Mouse (Mus musculus): ENCODE measurements at regions not wholly inside any gene's neighbourhood (a gene's known extent, or its start where the extent isn't known, plus 50 kb on each side); places are given as distances from the start of the nearest gene placed in this dataset.
"Not testable (repeated sequence)": the region's sequence is repeated elsewhere in the genome, so short reads cannot be mapped to it uniquely, and the experiment has no call there.

DNA sequence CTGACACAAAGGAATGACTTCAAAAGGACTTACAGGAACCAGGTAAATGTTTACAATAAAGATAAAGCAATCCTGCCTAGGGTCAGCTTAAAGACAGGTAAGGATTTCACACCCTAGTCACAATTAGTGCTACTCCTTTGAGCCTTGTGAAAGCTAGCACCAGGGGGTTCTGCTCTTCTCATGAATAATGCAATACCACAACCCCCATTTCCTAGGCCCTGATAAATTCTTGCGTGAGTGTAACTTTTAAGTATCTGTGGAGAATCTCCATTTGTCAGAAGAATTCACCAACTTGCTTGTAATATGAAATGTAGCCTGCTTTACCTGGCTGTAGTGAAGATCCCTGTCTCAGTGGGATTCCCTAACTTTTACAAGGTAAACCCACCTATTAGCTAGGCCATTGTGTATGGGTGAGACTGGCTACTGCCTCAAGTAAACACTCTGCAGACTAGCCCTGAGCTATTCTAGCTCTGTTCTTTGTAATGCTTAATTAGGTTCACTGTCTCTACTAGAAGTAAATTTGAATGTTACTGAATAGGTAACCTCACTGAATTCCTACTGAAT, 576.3 kb upstream of the Akr1e1 start:
- in situ Hi-C loops (cut with MboI; ENCODE audit: low pct_unique_long_range_greater_than_20kb in 1 of 2, low sequenced_read_pairs in 2 of 2, unreplicated experiment in 1 of 2) = not testable (repeated sequence)

- in situ Hi-C loops (cut with MboI; ENCODE audit: low pct_unique_long_range_greater_than_20kb in 1 of 2, low sequenced_read_pairs in 2 of 2, unreplicated experiment in 1 of 2) = no loop called here
Observed at GRCm38 (mm10) chr13:5202736-5203135, 593.8 kb upstream of the Akr1e1 start.

- in situ Hi-C loops (cut with MboI; ENCODE audit: low pct_unique_long_range_greater_than_20kb in 1 of 2, low sequenced_read_pairs in 2 of 2, unreplicated experiment in 1 of 2) = no loop called here
Observed at GRCm38 (mm10) chr13:5204143-5204542, 595.2 kb upstream of the Akr1e1 start.

- in situ Hi-C loops (cut with MboI; ENCODE audit: low pct_unique_long_range_greater_than_20kb in 1 of 2, low sequenced_read_pairs in 2 of 2, unreplicated experiment in 1 of 2) = no loop called here
Observed at GRCm38 (mm10) chr13:5211659-5212058, 602.7 kb upstream of the Akr1e1 start.

- in situ Hi-C loops (cut with MboI; ENCODE audit: low pct_unique_long_range_greater_than_20kb in 1 of 2, low sequenced_read_pairs in 2 of 2, unreplicated experiment in 1 of 2) = no loop called here
Observed at GRCm38 (mm10) chr13:5229476-5229875, 620.5 kb upstream of the Akr1e1 start.

GRCm38 (mm10) chr13:5234232-5234631, 625.3 kb upstream of the Akr1e1 start:
- in situ Hi-C loops (cut with MboI; ENCODE audit: low pct_unique_long_range_greater_than_20kb in 1 of 2, low sequenced_read_pairs in 2 of 2, unreplicated experiment in 1 of 2) = no loop called here

DNA sequence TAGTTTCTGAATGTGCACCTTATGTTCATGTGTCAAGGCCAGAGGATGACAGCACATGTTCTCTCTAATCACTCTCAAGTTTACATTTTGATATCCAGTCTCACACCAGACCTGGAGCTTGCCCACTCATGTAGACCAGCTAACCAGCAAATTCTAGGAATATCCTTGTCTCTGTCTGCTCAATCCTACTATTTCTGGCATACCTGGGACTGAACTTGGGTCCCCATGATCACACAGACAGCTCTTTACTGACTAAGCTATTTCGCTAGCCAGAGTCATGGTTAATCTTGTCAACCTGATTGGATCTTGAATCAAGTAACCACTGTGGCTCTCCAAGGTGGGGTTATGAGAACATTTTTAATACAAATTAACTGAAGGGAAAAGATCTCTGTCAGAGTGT, 625.9 kb upstream of the Klf6 start:
- in situ Hi-C loops (cut with MboI; ENCODE audit: low pct_unique_long_range_greater_than_20kb in 1 of 2, low sequenced_read_pairs in 2 of 2, unreplicated experiment in 1 of 2) = no loop called here

DNA sequence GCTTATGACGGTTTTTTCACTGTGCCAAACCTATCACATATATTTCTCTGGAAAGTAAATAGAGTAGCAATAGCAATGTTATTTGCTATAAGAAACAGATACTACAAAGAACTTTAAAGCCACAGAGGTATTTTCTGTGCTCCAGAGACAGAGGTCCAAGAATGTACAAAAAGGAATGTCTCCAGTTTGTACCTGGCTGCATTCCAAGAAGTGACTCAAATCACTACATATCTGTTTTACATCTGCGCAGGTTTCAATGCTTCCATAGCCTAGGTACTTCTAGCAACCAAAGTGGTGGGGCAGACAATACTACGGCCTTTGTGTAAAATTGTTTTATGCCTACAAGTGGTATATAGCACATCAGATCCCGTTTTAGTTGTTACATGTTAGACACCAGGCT, 620.7 kb upstream of the Klf6 start:
- in situ Hi-C loops (cut with MboI; ENCODE audit: low pct_unique_long_range_greater_than_20kb in 1 of 2, low sequenced_read_pairs in 2 of 2, unreplicated experiment in 1 of 2) = no loop called here

DNA sequence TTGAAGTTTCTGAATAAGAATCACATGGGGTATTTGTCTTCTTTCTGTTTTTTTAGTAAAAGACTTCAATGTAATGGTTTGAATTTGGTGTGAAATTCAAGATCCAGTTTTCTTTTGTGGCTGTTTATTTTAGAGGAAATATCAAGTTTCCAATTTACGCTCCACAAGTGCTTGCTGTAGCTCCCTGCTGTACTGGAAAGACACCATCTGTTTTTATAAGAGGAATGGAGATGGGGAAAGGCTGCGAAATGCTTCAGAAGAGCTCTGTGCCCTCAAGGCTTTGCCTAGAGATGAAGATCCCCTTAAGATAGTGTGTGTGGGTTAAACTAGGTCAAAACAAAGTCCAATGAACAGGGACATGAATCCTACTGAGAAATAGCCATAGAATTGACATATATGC, 618.5 kb upstream of the Klf6 start:
- in situ Hi-C loops (cut with MboI; ENCODE audit: low pct_unique_long_range_greater_than_20kb in 1 of 2, low sequenced_read_pairs in 2 of 2, unreplicated experiment in 1 of 2) = no loop called here

- in situ Hi-C loops (cut with MboI; ENCODE audit: low pct_unique_long_range_greater_than_20kb in 1 of 2, low sequenced_read_pairs in 2 of 2, unreplicated experiment in 1 of 2) = no loop called here
Observed at GRCm38 (mm10) chr13:5248671-5249391, 612.5 kb upstream of the Klf6 start.

GRCm38 (mm10) chr13:5257891-5258660, 603.2 kb upstream of the Klf6 start:
- in situ Hi-C loops (cut with MboI; ENCODE audit: low pct_unique_long_range_greater_than_20kb in 1 of 2, low sequenced_read_pairs in 2 of 2, unreplicated experiment in 1 of 2) = no loop called here

GRCm38 (mm10) chr13:5259760-5260159, 601.5 kb upstream of the Klf6 start:
- in situ Hi-C loops (cut with MboI; ENCODE audit: low pct_unique_long_range_greater_than_20kb in 1 of 2, low sequenced_read_pairs in 2 of 2, unreplicated experiment in 1 of 2) = no loop called here

- in situ Hi-C loops (cut with MboI; ENCODE audit: low pct_unique_long_range_greater_than_20kb in 1 of 2, low sequenced_read_pairs in 2 of 2, unreplicated experiment in 1 of 2) = no loop called here
Observed at GRCm38 (mm10) chr13:5272506-5273192, 588.6 kb upstream of the Klf6 start.

DNA sequence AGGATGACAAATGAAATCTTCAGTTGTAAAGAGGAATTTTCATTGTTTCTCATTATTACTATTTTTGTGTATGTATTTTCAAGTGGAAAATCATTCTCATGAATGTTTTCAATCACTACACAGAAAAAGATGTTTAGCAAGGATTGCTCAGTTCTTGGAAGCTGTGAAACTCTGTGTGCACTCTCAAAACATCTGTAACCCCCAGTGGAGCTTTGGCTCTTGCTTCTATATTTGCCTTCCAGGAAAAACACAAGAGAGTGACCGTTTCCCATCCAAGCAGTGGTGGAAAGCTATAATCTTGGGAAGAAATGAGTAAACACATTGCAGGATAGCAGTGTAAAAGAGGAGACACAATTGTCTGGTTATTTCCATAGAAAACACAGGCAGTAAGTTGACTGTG, 584.7 kb upstream of the Klf6 start:
- in situ Hi-C loops (cut with MboI; ENCODE audit: low pct_unique_long_range_greater_than_20kb in 1 of 2, low sequenced_read_pairs in 2 of 2, unreplicated experiment in 1 of 2) = no loop called here

GRCm38 (mm10) chr13:5289753-5290449, 571.4 kb upstream of the Klf6 start:
- in situ Hi-C loops (cut with MboI; ENCODE audit: low pct_unique_long_range_greater_than_20kb in 1 of 2, low sequenced_read_pairs in 2 of 2, unreplicated experiment in 1 of 2) = no loop called here

GRCm38 (mm10) chr13:5302141-5302540, 559.1 kb upstream of the Klf6 start:
- in situ Hi-C loops (cut with MboI; ENCODE audit: low pct_unique_long_range_greater_than_20kb in 1 of 2, low sequenced_read_pairs in 2 of 2, unreplicated experiment in 1 of 2) = no loop called here

DNA sequence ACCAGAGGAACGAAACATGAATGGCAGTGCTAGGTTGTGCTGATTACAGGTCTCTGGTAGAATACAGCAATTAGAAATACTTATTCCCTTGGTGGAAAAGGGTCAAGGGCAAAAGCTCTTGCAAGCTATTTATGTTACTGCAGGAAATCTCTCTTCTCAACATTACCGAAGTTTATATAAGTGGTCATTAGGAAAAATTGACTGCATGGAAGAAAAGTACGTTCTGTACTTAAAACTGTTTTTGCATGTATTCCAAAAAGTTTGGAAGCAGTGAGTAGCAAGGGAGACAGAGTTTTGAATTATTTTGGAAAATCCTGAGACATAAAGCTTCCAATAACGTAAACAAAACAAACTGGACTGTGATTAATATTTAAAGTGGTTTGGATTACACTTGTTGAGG, 554.6 kb upstream of the Klf6 start:
- in situ Hi-C loops (cut with MboI; ENCODE audit: low pct_unique_long_range_greater_than_20kb in 1 of 2, low sequenced_read_pairs in 2 of 2, unreplicated experiment in 1 of 2) = no loop called here

- in situ Hi-C loops (cut with MboI; ENCODE audit: low pct_unique_long_range_greater_than_20kb in 1 of 2, low sequenced_read_pairs in 2 of 2, unreplicated experiment in 1 of 2) = no loop called here
Observed at GRCm38 (mm10) chr13:5313297-5313696, 548.0 kb upstream of the Klf6 start.

- in situ Hi-C loops (cut with MboI; ENCODE audit: low pct_unique_long_range_greater_than_20kb in 1 of 2, low sequenced_read_pairs in 2 of 2, unreplicated experiment in 1 of 2) = no loop called here
Observed at GRCm38 (mm10) chr13:5315011-5315410, 546.3 kb upstream of the Klf6 start.

Data from mouse embryonic stem cell (cell line).